Mouse (Mus musculus) lung, embryonic 16.5 days (tissue): ENCODE data around the gene Degs1. TPM values are rescaled to one million over a fixed set of nuclear protein-coding genes. Genes with fewer than 3 reads are reported as not detected.
"Not testable (repeated sequence)": the region's sequence is repeated elsewhere in the genome, so short reads cannot be mapped to it uniquely, and the experiment has no call there.

Experiments
- ATAC-seq: fragments of 200-750 bp; cut with Nextera tagmentation; 2 replicates; pipeline ENCODE4 v1.8.0; 2017; ENCODE audit warnings: low read depth, mild to moderate bottlenecking, moderate library complexity
- H3K27ac ChIP-seq: fragments of 300-500 bp; sonication (generic); 2 replicates; pipeline ENCODE4 v1.5.1; 2014; ENCODE audit warnings: mild to moderate bottlenecking, control low read depth, low read length
- H3K27me3 ChIP-seq: fragments of 300-500 bp; sonication (generic); 2 replicates; pipeline ENCODE4 v1.6.1; 2014; ENCODE audit warnings: low read depth, low read length, mixed read lengths; ENCODE audit not compliant: control insufficient read depth, insufficient read depth
- H3K36me3 ChIP-seq: fragments of 300-500 bp; sonication (generic); 2 replicates; pipeline ENCODE4 v1.6.1; 2014; ENCODE audit warnings: low read length; ENCODE audit not compliant: control insufficient read depth, insufficient read depth
- H3K4me1 ChIP-seq: fragments of 300-500 bp; sonication (generic); replicated peaks from 2 replicates; pipeline ENCODE4 v1.6.1; 2014; ENCODE audit warnings: low read length, mixed read lengths; ENCODE audit not compliant: control insufficient read depth, insufficient read depth
- H3K4me2 ChIP-seq: fragments of 300-500 bp; sonication (generic); 2 replicates; pipeline ENCODE4 v1.6.1; 2014; ENCODE audit warnings: low read depth, low read length, control low read depth
- H3K4me3 ChIP-seq: fragments of 300-500 bp; sonication (generic); 2 replicates; pipeline ENCODE4 v1.5.1; 2014; ENCODE audit warnings: mild to moderate bottlenecking, low read length, control low read depth
- H3K9ac ChIP-seq: fragments of 300-500 bp; sonication (generic); 2 replicates; pipeline ENCODE4 v1.6.1; 2014; ENCODE audit warnings: low read length, control low read depth
- H3K9me3 ChIP-seq: fragments of 300-500 bp; sonication (generic); 2 replicates; pipeline ENCODE4 v1.6.1; 2016; ENCODE audit warnings: low read length; ENCODE audit not compliant: control insufficient read depth
- WGBS: fragments of 180-500 bp; shearing (Covaris S2); extraction: QIAGEN DNeasy Blood & Tissue Kit; methylation state at CpG from one replicate; pipeline ENCODE4 v1.1.7; 2014; 5-methylcytosine and 5-hydroxymethylcytosine counted together
- polyA plus RNA-seq: library from polyadenylated mRNA; unstranded; fragments of >200 nt; fragmentation: Nextera tagmentation; extraction: Ambion mirVana; gene quantifications from 2 replicates; pipeline ENCODE4 v1.2.1, GENCODE M21; 2015

Degs1 gene
- polyA plus RNA-seq, 1 experiment from 2014 or later = 137 TPM

DNA sequence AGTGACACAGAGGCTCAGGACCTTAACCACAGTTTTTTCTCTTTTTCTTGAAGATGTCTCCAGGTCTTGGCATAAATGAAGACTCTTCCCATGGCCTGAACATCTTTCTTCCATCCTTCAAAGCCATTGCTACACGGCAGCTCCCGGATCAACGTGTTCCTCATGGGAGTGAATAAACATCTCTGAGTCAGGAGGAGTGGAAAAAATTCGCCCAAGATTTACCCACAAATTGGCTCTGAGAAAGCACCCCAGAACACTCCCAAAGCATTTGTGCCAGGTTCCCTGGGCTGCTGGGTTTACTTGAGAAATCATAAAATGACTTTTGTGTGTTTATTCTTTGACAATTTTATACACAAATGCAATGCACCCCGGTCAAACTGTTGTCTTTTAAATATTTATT is 20.3 kb upstream of the Degs1 start:
- no peaks in the 10 kb centered on the region for H3K4me1 ChIP-seq
- 76% methylated on average over 5 of the region's 5 CpGs for WGBS
- no peak for ATAC-seq
- H3K9me3 ChIP-seq = no peaks in the 10 kb centered on the region
- no peak overlapping the region for H3K9ac ChIP-seq
- no peaks in the 10 kb centered on the region for H3K36me3 ChIP-seq
- H3K4me2 ChIP-seq = no peak overlapping the region
- no peak overlapping the region for H3K4me3 ChIP-seq
- H3K27me3 ChIP-seq = no peaks in the 10 kb centered on the region
- H3K27ac ChIP-seq = no peak overlapping the region

DNA sequence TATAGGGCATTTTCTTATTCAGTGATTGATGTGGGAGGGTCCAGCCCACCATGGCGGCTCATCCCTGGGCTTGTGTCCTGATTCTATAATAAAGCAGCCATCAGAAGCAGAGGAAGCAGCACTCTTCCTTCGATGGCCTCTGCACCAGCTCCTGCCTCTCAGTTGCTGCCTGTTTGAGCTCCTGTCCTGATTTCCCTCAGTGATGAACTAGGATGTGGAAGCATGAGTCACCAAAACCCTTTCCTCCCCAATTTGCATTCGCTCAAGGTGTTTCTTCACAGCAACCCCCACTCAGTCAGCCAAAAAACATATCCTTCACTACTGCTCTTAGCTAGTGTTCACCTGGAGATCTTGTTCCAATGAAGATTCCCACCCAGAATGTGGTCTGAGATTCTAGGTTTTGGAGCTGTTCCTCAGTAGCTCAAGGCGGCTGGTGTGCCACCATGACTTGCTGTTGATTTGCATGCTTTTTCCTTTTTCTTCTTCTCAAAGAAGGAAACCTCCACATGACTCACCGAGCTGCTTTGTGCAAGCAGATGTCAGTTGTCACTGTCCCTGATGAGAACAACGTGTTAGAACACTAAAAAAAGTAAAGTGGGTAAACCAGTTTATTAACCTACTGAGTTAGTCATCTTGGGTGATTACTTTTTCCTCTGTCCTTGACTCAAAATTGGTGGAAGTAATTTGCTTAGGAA is 19.7 kb upstream of the Degs1 start:
- 74% methylated on average over 6 of the region's 6 CpGs for WGBS
- no peak for ATAC-seq

GRCm38 (mm10) chr1:182297821-182298220 is 15.2 kb upstream of the Degs1 start:
- ATAC-seq = no peak
- H3K4me1 ChIP-seq = no peaks in the 10 kb centered on the region
- no peak overlapping the region for H3K27ac ChIP-seq
- H3K4me3 ChIP-seq = no peak overlapping the region
- no peaks in the 10 kb centered on the region for H3K27me3 ChIP-seq
- H3K36me3 ChIP-seq = no peaks in the 10 kb centered on the region
- 89% methylated on average over 5 of the region's 5 CpGs for WGBS
- H3K9me3 ChIP-seq = no peaks in the 10 kb centered on the region
- no peak overlapping the region for H3K9ac ChIP-seq
- H3K4me2 ChIP-seq = no peak overlapping the region

More for the DNA sequence above, 19.7 kb upstream of the Degs1 start:
- Histone ChIP-seq H3K4me3 (no peak overlapping the region), H3K9ac (no peak overlapping the region), H3K9me3 (no peaks in the 10 kb centered on the region), H3K4me1 (no peaks in the 10 kb centered on the region), H3K4me2 (no peak overlapping the region), H3K36me3 (no peaks in the 10 kb centered on the region), H3K27ac (no peak overlapping the region), H3K27me3 (no peaks in the 10 kb centered on the region)

DNA sequence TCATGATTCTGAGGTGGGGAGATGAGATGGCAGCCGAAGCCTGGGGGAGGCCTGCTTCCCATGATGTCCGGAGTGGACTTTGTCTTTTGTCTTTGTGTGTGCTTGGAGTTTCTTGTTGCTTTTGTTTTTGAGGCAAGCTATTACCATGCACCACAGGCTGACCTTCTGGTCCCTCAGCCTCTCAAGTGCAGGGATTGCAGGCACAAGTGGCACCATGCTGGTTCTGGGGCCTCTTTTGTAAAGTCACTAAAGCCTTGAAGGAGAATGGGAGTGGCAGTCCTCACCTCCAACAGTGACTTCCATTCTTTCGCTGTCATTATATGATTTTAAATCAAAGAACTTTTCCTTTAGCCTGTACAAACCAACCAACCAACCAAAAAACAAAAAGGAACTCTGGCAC is 14.6 kb upstream of the Degs1 start:
- 73% methylated on average over 3 of the region's 3 CpGs for WGBS
- Histone ChIP-seq H3K36me3 (no peaks in the 10 kb centered on the region), H3K4me3 (no peak overlapping the region), H3K27ac (no peak overlapping the region), H3K9ac (no peak overlapping the region), H3K9me3 (no peaks in the 10 kb centered on the region), H3K27me3 (no peaks in the 10 kb centered on the region), H3K4me1 (no peaks in the 10 kb centered on the region), H3K4me2 (no peak overlapping the region)
- no peak for ATAC-seq

DNA sequence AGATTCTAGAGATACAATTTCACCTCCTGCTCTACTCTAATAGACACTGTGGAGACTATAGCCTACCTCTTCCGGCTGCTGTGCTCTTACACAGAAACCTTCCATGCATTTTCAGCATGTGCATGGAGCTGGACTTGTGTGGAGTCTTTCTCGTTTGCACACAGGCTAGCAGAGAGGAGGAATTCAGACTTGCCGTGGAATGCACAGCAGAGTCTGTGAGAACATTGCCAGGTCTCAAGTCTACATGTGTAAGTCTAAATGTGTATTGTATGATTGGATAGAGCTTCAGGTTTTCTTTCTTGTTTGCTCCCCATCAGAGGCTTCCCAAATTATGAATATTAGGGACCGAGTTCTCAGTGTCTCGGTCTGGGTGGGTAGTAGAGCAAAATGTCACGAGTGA is 14.2 kb upstream of the Degs1 start:
- 80% methylated on average over 6 of the region's 6 CpGs for WGBS
- no peaks in the 10 kb centered on the region for H3K9me3 ChIP-seq
- no peak overlapping the region for H3K9ac ChIP-seq
- H3K4me2 ChIP-seq = no peak overlapping the region
- no peaks in the 10 kb centered on the region for H3K4me1 ChIP-seq
- H3K27me3 ChIP-seq = no peaks in the 10 kb centered on the region
- H3K4me3 ChIP-seq = no peak overlapping the region
- H3K27ac ChIP-seq = no peak overlapping the region
- H3K36me3 ChIP-seq = no peaks in the 10 kb centered on the region
- ATAC-seq = no peak

- no peak for ATAC-seq
- H3K9me3 ChIP-seq = no peaks in the 10 kb centered on the region
- no peaks in the 10 kb centered on the region for H3K27me3 ChIP-seq
- H3K27ac ChIP-seq = no peak overlapping the region
- no peaks in the 10 kb centered on the region for H3K4me1 ChIP-seq
- H3K4me2 ChIP-seq = no peak overlapping the region
- no peak overlapping the region for H3K4me3 ChIP-seq
- WGBS = 78% methylated on average over 6 of the region's 6 CpGs
- no peak overlapping the region for H3K9ac ChIP-seq
- H3K36me3 ChIP-seq = no peaks in the 10 kb centered on the region
These were observed 13.5 kb upstream of the Degs1 start for GRCm38 (mm10) chr1:182296141-182296540.

DNA sequence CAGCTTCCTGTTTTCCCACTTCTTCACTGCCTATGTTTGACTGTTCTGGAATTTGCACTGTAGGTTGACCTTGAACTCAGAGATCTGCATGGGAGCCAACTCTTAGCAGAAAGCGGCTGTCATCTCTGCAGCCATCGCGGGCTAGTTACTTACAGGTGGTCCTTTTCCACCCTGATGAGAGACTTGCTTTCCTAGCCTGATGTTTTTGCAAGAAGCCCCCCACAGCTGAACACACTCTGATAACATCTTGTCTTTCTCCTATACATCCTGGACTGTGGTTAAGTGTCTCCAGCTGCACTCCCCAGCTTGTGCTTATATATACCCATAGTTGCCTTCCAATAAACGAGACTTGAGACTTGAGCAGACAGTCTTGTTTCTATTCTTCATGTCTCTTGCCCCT is 9.7 kb upstream of the Degs1 start:
- H3K4me2 ChIP-seq = no peak overlapping the region
- no peaks in the 10 kb centered on the region for H3K4me1 ChIP-seq
- no peak overlapping the region for H3K4me3 ChIP-seq
- no peaks in the 10 kb centered on the region for H3K36me3 ChIP-seq
- WGBS = 51% methylated on average over 4 of the region's 4 CpGs
- no peak for ATAC-seq
- H3K27ac ChIP-seq = no peak overlapping the region
- no peak overlapping the region for H3K9ac ChIP-seq
- no peaks in the 10 kb centered on the region for H3K9me3 ChIP-seq
- no peaks in the 10 kb centered on the region for H3K27me3 ChIP-seq

- H3K9me3 ChIP-seq, H3K4me2 ChIP-seq, H3K9ac ChIP-seq, H3K27ac ChIP-seq, H3K36me3 ChIP-seq, H3K27me3 ChIP-seq, H3K4me3 ChIP-seq, H3K4me1 ChIP-seq, ATAC-seq: not testable (repeated sequence)
- WGBS = 87% methylated on average over 3 of the region's 3 CpGs
These were observed 8.1 kb upstream of the Degs1 start for GRCm38 (mm10) chr1:182290741-182291140.

- 50% methylated on average over 2 of the region's 2 CpGs for WGBS
These were observed 7.2 kb upstream of the Degs1 start for GRCm38 (mm10) chr1:182289781-182290180.

DNA sequence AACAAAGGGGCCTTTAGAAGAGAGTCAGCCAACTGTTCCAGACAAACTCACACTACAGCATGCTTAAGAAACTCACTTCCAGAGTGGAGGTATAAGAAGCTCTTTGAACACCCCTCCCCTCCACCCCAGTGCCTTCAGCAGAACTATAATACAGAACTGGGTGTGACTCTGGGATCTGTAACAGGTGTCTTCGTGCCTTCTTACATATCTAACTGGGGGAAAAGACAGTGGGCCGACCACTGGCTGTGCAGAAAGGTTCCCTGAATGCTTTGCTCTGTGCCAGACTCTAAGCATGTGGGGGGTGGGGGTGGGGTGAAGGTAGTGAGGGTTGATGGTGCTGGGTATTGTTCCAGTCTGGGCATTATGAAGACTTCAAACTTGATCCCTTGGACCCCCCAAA is 6.0 kb upstream of the Degs1 start:
- Histone ChIP-seq H3K9ac (no peak overlapping the region), H3K4me3 (no peak overlapping the region), H3K27me3 (no peaks in the 10 kb centered on the region), H3K9me3 (no peaks in the 10 kb centered on the region), H3K4me2 (no peak overlapping the region), H3K4me1 (no peaks in the 10 kb centered on the region), H3K36me3 (no peaks in the 10 kb centered on the region), H3K27ac (no peak overlapping the region)
- WGBS = 59% methylated on average over 2 of the region's 2 CpGs
- ATAC-seq = no peak

More at GRCm38 (mm10) chr1:182289781-182290180, 7.2 kb upstream of the Degs1 start:
- Histone ChIP-seq H3K36me3 (no peaks in the 10 kb centered on the region), H3K27me3 (no peaks in the 10 kb centered on the region), H3K4me1 (no peaks in the 10 kb centered on the region), H3K27ac (no peak overlapping the region), H3K9me3 (no peaks in the 10 kb centered on the region), H3K4me3 (no peak overlapping the region), H3K4me2 (no peak overlapping the region), H3K9ac (no peak overlapping the region)
- no peak for ATAC-seq
